Mouse (Mus musculus) small intestine, adult 2 months (tissue): ENCODE results near the gene Srgn. TPM values are rescaled to one million over a fixed set of nuclear protein-coding genes. Genes with fewer than 3 reads are reported as not detected.

Experiments
- H3K27ac ChIP-seq: fragments of 200-500 bp; 2 replicates; pipeline ENCODE4 v1.5.1; 2012; ENCODE audit warnings: low read depth, low read length, control low read depth, inconsistent platforms; ENCODE audit not compliant: insufficient read depth
- H3K27me3 ChIP-seq: fragments of 200-500 bp; 2 replicates; pipeline ENCODE4 v1.6.1; 2012; ENCODE audit warnings: mild to moderate bottlenecking, moderate library complexity, low read length, inconsistent platforms; ENCODE audit not compliant: control insufficient read depth, insufficient read depth
- H3K36me3 ChIP-seq: fragments of 200-500 bp; 2 replicates; pipeline ENCODE4 v1.6.1; 2012; ENCODE audit warnings: mild to moderate bottlenecking, low read length, control low read depth, inconsistent platforms; ENCODE audit not compliant: control insufficient read depth, insufficient read depth
- H3K4me1 ChIP-seq: fragments of 200-500 bp; 2 replicates; pipeline ENCODE4 v1.6.1; 2012; ENCODE audit warnings: low read length, inconsistent platforms, mixed read lengths; ENCODE audit not compliant: control insufficient read depth, insufficient read depth, insufficient read length
- H3K4me3 ChIP-seq: fragments of 200-500 bp; 2 replicates; pipeline ENCODE4 v1.5.1; 2012; ENCODE audit warnings: low read depth, mild to moderate bottlenecking, control low read depth, inconsistent platforms, low read length, moderate library complexity
- CTCF ChIP-seq: fragments of 200-500 bp; IDR thresholded peaks from 2 replicates; pipeline ENCODE4 v1.5.1; 2012; ENCODE audit warnings: low read depth, mild to moderate bottlenecking, control low read depth, inconsistent platforms, low read length, moderate library complexity, mixed read lengths; ENCODE audit not compliant: insufficient replicate concordance, insufficient read length; ENCODE audit errors: extremely low read depth
- POLR2A ChIP-seq: fragments of 200-500 bp; IDR thresholded peaks from 2 replicates; pipeline ENCODE4 v1.6.1; 2012; ENCODE audit warnings: low read depth, mild to moderate bottlenecking, control low read depth, inconsistent platforms, low read length, moderate library complexity
- WGBS: fragments of 180-500 bp; shearing (Covaris S2); methylation state at CpG from one replicate; pipeline ENCODE4 v1.1.7; 2018; 5-methylcytosine and 5-hydroxymethylcytosine counted together
- polyA plus RNA-seq: library from polyadenylated mRNA; depleted of rRNA; stranded (reverse); fragments of >200 nt; gene quantifications from 2 replicates; pipeline ENCODE4 v1.2.3, GENCODE M21; 2012

Srgn gene
- polyA plus RNA-seq, 1 experiment, result 8.2 TPM

DNA sequence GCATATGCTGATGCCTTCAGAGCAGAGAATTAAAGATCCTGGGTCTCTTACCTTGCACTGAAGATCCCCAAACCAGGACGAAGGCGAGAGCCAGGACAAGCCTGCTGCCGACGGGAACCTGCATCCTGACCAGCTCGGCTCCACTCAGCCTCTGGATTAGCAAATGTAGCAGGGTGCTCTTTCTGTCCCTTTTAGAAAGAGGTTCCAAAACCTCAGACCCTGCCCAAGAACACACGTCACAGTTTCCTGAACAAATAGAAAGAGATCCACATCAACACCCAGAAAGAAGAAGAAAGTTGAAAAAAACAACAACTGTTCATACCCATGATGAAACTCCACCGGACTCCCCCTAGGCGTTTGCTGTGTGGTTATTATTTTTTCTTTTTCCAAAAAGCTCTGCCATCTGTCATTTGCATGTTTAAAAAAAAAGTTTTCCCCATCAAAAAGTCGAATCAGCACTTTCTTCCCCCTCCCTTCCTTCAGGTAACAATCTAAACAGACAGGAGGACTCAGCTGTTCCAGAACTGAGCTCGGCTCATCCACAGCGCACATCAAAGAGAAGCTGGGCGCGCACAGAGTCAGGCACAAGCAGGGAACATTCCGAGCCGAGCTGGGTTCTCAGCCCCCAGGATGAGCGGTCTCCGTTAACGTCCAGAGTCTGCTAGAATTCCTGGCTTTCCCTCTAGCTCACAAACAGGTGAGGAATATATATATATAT is 19.5 kb downstream of the Srgn start:
- Histone ChIP-seq H3K27ac (peak overlapping the region; percentile 94), H3K27me3 (no peaks in the 10 kb centered on the region), H3K4me3 (peak overlapping the region; percentile 65), H3K4me1 (peaks cover 11% of the 10 kb centered on the region; the same call in 1 of the 2 replicates), H3K36me3 (no peaks in the 10 kb centered on the region)
- WGBS, result 12% methylated on average over 18 of the region's 18 CpGs
- TF ChIP-seq POLR2A (peak; percentile 76; the same call in 1 of the 2 replicates), CTCF (no peak)

DNA sequence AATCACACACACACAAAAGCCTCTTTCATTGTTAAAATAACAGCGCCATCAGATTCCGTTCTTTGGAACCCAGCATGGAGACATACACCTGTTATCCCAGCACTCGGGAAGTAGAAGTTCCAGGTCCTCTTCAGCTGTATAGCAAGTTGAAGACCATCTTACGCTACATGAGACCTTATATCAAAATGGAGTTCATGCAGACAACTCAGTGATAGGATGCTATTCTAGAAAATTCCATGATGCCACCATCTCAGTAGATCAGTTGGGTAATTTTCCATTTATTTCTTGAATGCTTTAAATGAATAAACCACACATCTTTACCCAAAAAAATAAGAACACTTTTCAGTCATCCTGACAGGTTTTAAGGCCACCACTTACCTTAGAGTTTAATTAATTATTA is 20.2 kb downstream of the Srgn start:
- WGBS, result 64% methylated on average over 4 of the region's 4 CpGs
- no peak for TF ChIP-seq CTCF
- TF ChIP-seq POLR2A, result no peak
- H3K4me1 ChIP-seq, result peaks cover 13% of the 10 kb centered on the region; the same call in 1 of the 2 replicates
- H3K27me3 ChIP-seq, result no peaks in the 10 kb centered on the region
- no peaks in the 10 kb centered on the region for H3K36me3 ChIP-seq
- H3K27ac ChIP-seq, result peak overlapping the region; percentile 43; the same call in 1 of the 2 replicates
- H3K4me3 ChIP-seq, result no peak overlapping the region

DNA sequence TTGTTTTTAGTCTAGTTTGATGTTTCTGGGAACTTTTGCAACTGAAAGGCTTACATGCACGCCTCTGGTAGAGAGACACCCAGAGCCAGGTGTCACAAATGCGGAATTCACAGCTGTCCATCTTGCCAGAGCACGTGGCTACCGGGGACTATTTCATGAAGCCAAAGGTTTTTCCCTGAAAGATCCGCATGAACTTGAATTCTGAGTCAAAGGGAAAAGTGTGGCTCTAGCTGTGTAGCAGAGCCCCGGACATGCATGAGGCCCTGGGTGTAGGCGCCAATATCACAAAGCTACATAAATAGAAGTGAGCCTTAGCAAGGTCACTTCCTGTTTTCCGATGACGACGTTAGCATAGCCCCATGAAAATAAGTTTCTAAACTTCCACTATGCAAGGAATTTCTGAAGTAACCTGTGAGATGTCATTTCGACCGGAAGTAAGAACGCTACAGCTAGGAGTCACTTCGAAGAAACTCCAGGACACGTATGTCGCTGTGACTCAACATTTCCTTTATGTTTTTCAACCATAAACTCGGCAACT is 21.2 kb downstream of the Srgn start:
- Histone ChIP-seq H3K36me3 (no peaks in the 10 kb centered on the region), H3K27ac (peak overlapping the region; percentile 81), H3K4me3 (peak overlapping the region; percentile 49), H3K4me1 (peaks cover 16% of the 10 kb centered on the region; the same call in 1 of the 2 replicates), H3K27me3 (no peaks in the 10 kb centered on the region)
- WGBS, result 66% methylated on average over 17 of the region's 17 CpGs
- TF ChIP-seq CTCF (no peak), POLR2A (no peak)

- H3K4me1 ChIP-seq, result peaks cover 16% of the 10 kb centered on the region; the same call in 1 of the 2 replicates
- H3K27ac ChIP-seq, result peak overlapping the region; percentile 81
- H3K36me3 ChIP-seq, result no peaks in the 10 kb centered on the region
- TF ChIP-seq POLR2A (no peak), CTCF (no peak)
- no peaks in the 10 kb centered on the region for H3K27me3 ChIP-seq
- 75% methylated on average over 9 of the region's 9 CpGs for WGBS
- peak overlapping the region; percentile 49; the same call in 1 of the 2 replicates for H3K4me3 ChIP-seq
Observed at GRCm38 (mm10) chr10:62505224-62505983, 21.8 kb downstream of the Srgn start.

GRCm38 (mm10) chr10:62503836-62504628 is 23.2 kb downstream of the Srgn start:
- Histone ChIP-seq H3K36me3 (no peaks in the 10 kb centered on the region), H3K4me3 (peak overlapping the region; percentile 4; the same call in 1 of the 2 replicates), H3K27me3 (no peaks in the 10 kb centered on the region), H3K4me1 (peaks cover 13% of the 10 kb centered on the region; the same call in 1 of the 2 replicates), H3K27ac (peak overlapping the region; percentile 49)
- WGBS, result 38% methylated on average over 12 of the region's 12 CpGs
- TF ChIP-seq POLR2A, result no peak
- no peak for TF ChIP-seq CTCF

GRCm38 (mm10) chr10:62503353-62503752 is 23.9 kb downstream of the Srgn start:
- no peaks in the 10 kb centered on the region for H3K36me3 ChIP-seq
- peak overlapping the region; percentile 39; the same call in 1 of the 2 replicates for H3K27ac ChIP-seq
- no peaks in the 10 kb centered on the region for H3K27me3 ChIP-seq
- WGBS, result 32% methylated on average over 4 of the region's 4 CpGs
- TF ChIP-seq POLR2A (no peak), CTCF (no peak)
- no peak overlapping the region for H3K4me3 ChIP-seq
- H3K4me1 ChIP-seq, result peaks cover 7% of the 10 kb centered on the region; the same call in 1 of the 2 replicates
